Mouse (Mus musculus) CH12F3 (cell line): ENCODE data around the gene Gbgt1.

Experiments used
- in situ Hi-C: fragments of 300-500 bp; cut with MboI; formaldehyde crosslinking; loops from 2 replicates; pipeline ENCODE4 v1.14.3; 2020; ENCODE audit warnings: low sequenced_read_pairs

Gbgt1 gene

DNA sequence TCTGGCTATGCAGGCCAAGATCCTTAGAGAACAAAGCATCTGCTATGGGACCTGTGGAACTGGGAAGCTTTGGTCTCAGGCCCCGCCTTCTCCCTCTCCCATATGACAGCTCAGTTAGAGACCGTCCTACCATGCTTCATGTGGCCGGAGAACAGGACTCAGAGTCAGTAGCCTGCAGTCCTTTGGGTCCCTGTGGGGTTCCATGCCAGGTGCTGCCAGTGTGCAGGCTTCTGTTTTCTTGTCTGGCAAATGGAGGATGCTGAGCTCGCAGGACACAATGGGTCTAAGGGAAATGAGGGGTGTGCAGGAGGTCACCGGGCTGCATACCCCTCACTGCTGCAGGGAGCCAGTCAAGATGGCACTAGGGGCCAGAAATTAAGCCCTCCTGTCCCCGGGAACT lies 49.9 kb downstream of the Gbgt1 start:
- in situ Hi-C loops = no loop called here

DNA sequence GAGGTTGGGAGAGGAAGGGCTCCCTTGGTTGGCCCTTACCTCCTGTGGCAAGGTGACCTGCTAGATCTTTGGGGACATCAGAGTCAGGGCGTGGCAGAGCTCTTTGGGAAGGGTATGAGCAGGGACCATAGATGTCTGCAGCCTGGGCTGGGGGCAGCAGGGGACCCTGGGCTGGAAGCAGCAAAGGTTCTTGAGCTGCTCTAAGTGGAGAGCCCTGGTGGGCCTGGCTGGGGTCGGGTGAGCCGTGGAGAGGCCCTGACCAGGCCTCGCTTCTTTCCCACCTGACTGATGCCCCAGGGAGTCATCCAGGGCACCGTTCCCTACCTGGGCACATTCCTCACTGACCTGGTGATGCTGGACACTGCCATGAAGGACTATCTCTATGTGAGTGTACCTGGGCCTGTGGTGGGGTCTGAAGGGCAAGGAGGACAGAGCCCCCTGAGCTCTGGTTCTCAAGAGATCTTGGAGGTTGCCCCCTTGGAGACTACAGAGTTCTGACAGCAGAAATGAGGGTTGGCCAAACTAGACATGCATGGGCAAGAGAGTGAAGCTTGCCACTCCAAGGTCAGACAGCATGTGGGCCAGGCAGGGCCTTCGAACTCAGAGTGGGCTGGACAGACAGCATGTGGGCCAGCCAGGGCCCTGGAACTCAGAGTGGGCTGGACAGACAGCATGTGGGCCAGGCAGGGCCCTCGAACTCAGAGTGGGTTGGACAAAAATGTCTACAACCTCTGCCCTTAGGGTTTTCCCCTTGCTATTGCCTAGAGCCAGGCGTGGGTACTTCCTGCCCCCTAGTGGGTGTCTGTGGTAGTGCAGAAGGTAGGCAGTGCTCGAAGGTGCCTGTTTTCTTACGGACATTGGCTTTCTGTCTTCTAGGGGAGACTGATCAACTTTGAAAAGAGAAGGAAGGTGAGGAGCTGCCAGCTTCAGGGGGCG lies 50.8 kb downstream of the Gbgt1 start:
- in situ Hi-C loops = no loop called here

DNA sequence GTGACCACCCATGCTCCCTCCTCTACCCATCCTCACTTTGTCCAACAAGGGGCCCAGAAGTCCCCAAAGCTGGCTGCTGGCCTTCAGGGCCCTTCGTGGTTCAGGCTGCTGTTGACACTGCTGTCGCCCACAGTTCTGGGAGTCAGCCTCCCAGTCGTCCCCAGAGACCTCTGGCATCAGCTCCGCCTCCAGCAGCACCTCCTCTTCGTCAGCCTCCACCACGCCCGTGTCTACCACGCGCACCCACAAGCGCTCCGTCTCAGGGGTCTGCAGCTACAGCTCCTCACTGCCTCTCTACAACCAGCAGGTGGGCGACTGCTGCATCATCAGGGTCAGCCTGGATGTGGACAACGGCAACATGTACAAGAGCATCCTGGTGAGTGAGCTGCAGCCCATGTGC lies 52.5 kb downstream of the Gbgt1 start:
- in situ Hi-C loops = no loop called here

DNA sequence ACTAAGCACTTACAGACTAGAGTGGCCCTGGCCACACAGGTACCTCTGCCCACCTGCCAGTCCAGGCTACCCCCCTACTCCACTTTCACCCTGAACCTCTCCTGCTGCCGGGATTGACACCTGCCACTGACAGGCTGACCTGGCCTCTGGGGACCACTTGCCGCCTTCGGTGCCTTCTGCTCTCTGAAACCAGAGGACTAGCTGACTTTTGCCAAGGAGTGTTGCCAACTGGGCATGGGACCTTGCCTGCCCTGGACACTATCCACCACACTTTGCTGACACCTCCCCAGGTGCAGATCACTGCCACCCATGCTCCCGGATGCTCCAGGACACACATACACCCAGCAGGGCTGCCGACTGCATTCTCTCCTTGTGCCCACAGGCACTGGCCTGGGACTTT lies 55.6 kb downstream of the Gbgt1 start:
- in situ Hi-C loops = no loop called here
